Mouse (Mus musculus) heart, adult 18-20 months (tissue): ENCODE data around the gene Rpl29. TPM values are rescaled to one million over a fixed set of nuclear protein-coding genes. Genes with fewer than 3 reads are reported as not detected.

ENCODE experiments used
- DNase-seq, 2 experiments: peaks; one replicate each; pipeline ENCODE4 v3.0.0; 2021 to 2022; ENCODE audit warnings: mixed read lengths in 1 of 2
- total RNA-seq, 2 experiments: library from RNA; stranded (reverse); gene quantifications; 2 replicates each; pipeline ENCODE4 v1.2.3; 2021

The Rpl29 gene
- total RNA-seq, 2 experiments from 2014 or later, result 272 to 273 TPM

DNA sequence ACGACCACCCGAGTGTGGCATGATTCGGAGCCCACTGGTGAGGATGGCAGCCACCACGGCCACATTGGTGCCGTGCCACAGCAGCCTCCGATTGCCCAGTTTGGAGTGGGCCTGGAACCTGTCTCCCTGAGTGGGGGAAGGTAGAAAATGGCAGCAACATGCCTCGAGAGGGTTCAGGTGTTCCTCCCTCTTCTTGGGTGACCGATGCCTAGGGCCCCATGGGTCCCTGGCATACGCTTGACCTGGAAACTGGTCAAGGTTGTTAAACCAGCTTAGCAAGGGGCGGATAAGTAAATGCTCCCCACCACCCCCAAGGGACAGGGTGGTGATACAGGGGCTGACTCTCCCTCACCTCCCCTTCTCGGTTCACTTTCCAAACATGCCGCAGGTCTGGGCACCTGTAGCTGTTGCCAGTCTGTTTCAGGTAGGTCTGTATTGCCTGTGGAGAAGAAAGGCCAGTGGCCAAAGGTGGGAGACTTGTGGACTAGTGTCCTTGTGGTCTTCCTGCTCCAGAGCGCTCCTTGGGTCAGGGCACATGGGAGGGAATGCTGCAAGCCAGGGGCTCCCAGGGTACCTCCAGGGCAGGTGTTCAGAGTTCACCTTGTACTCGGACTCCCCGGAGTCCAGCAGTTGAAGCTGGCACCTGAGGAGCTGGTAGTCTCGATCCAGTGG lies 44.0 kb downstream of the Rpl29 start:
- DNase-seq, result peak; percentile 10 to 19

DNA sequence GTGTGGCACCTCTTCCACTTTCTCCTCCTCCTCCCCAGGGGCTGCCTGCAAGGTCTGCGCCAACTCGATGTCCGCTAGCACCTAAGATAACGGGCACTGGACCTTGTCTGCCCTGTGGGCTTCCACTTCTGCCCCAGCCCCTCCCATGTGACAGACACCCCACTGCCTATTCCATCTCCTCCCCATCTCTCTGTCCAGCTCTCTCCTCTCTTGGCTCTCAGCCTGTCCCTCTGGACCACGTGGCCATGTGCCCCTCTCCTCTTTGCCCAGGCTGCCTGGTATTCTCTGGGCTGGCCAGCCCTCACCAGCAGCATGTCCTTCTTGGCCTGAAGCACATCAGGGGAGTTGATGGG lies 44.5 kb downstream of the Rpl29 start:
- DNase-seq, result peak in 1 of 2 experiments; percentile 18

DNA sequence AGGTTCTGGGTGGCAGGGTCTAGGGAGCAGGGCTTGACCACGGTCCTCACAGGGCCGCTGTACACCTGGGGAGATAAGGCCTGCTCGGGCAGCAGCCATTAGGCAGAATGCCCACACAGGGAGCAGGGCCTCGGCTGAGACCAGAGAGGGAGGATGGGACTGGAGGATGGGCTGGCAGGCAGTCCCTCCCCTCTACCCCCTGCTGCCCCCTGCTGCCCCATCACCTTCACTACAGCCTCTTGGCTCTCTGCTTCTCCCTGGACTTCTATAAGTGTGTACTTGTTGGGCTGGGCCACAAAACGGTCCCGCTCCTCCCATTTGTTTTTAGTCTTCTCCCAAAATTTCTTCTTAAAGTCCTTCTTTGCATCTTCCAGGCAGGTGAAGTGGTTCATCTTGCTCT lies 45.2 kb downstream of the Rpl29 start:
- peak; percentile 77 to 85 for DNase-seq

- DNase-seq, result peak; percentile 57 to 60
Measured at GRCm38 (mm10) chr9:106475046-106475445, 45.8 kb downstream of the Rpl29 start.

DNA sequence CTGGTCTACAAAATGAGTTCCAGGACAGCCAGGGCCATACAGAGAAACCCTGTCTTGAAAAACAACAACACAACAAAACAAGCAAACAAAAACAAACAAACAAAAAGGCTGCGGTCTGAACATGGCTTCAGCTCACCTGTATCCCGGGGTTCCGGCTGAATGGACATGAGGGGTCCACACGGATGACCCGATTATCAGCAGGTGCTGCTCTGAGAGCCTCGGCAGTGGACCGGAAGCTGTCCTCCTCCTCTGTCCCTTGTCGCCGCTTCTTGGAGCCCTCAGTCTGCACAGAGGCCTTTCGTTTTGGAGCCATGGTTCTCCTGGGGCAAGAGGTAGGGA lies 46.4 kb downstream of the Rpl29 start, which contains the start of gene Rrp9:
Gene Rrp9 (plus strand): TSS at position 301 of the 339 bp plus-strand sequence.
- no peak for DNase-seq

DNA sequence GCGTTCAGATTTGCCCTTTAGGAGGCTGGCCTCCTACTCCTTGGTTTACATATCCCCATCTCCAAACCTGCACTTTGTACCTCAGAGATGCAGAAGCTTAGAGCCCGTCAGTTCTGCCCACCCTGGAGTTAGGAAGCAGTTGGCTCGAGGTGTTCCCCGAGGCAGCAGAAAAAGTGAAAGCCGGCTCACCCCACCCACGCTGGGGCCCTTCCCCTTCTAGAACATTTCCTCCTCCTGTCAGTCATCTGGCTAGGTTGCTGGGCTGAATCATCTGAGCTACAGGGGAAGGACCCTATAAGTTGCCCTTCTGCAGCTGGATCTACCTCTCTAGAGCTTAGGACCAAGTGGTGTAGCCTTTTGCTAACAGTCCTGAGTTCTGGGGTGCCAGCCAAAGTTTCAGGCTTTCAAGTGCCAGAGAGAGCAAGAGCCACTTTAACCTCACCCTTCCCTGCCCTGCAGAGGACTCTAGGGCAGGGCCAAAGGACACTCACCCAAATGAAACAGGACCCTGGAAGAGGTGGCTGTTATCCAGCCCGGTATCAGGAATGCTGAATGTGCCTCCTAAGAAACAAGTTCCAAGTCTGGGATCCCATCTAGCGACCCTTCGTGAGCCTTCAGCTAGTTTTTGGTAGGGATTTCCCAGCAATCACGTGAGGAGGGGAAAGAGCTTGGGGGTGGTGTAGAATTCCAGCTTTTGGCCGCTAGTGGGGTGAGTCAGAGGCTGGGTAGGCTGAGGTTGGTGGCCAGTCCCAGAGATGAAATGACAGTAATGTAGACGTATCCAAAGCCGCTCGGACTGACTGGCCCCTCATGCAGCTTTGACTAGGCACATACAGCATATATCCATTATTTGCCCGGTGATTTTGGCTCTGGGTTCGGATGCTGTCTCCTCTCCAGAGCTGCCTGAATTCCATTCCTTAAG lies 47.0 kb downstream of the Rpl29 start:
- peak; percentile 84 to 86 for DNase-seq

- DNase-seq, result peak; percentile 98 to 100
Measured at GRCm38 (mm10) chr9:106476924-106477484, 47.8 kb downstream of the Rpl29 start, which contains the start of gene Parp3. Gene Parp3, minus strand, starts transcription at chr9:106476949.

DNA sequence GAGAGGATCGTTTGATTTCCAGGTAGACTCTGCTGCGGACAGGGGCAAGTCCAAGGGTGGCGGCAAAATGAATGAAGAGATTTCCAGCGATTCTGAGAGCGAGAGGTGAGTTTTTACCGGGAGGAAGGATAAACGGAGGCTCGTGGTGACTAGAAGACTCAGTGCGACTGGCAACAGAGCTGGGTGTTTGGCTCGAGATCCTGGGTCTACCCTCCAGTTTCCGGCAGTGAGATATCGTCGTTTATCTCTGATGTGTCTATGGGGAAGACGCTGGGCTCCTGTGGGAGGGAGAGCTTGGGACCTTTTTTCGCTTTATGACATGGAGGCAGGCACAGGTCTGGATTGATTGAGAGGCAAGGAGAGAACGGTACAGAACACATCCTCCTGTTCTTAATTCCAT lies 48.4 kb downstream of the Rpl29 start:
- DNase-seq, result no peak

DNA sequence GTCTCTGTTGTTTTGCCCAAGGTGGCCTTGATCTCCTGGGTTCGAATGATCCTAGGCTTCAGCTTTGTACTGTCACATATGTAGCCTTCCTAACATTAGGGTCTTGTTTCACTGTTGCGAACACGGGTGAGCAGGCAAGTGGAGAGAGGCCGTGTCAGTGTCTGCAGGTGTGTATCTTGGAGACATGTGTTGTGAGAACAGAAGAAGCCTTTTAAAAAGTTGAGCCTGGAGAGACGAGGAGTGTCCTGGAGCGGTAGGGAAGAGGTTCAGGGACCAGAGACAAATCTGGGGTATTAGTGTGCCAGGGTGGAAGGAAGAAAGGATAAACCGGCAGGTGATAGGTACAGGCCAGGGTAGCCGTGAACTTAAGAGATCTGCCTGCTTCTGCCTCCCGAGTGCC lies 48.8 kb downstream of the Rpl29 start:
- no peak for DNase-seq

DNA sequence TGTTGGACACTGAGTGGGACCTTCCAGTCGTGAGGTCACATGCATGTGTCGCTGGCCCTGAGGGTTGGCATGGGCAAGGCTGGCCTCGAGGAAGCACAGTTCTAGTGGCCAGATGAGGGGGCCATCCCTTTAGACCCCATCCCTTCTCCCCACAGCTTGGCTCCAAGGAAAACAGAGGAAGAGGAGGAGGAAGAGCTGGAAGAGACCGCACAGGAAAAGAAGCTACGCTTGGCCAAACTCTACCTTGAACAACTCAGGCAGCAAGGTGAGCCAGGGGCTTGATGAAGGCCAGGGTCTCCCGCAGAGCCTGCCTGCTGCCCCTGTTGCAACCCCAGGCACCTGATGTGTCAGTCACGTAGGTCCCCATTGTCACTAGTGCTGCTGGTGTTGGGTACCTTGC lies 51.3 kb downstream of the Rpl29 start:
- no peak for DNase-seq

- DNase-seq, result no peak
Measured at GRCm38 (mm10) chr9:106481075-106481474, 51.8 kb downstream of the Rpl29 start.

Other genes with a start within 250 kb of the Rpl29 start
- gene Ppm1m, start 229.7 kb upstream of the Rpl29 start, total RNA-seq, result 10 to 100 TPM; 11.8 to 15.0 TPM
- 100 to 1,000 TPM; 229 to 242 TPM for gene Twf2, start 226.3 kb upstream of the Rpl29 start, total RNA-seq
- 1 to 10 TPM in 1 of 2 experiments, under 1 TPM in 1; 0.45 to 1.3 TPM for gene Tlr9, start 206.9 kb upstream of the Rpl29 start, total RNA-seq
- gene Alas1, start 180.8 kb upstream of the Rpl29 start, total RNA-seq, result 100 to 1,000 TPM; 345 to 482 TPM
- 1 to 10 TPM; 4.0 to 4.2 TPM for gene Poc1a, start 148.4 kb upstream of the Rpl29 start, total RNA-seq
- gene Dusp7, start 60.8 kb upstream of the Rpl29 start, total RNA-seq, result 10 to 100 TPM; 45.5 to 46.2 TPM
- gene Acy1, start 8.9 kb downstream of the Rpl29 start, total RNA-seq, result 10 to 100 TPM; 26.1 to 26.8 TPM
- gene Abhd14b, start 18.0 kb downstream of the Rpl29 start, total RNA-seq, result 1 to 10 TPM; 8.5 to 8.6 TPM
- 10 to 100 TPM; 19.0 to 19.6 TPM for gene Abhd14a, start 18.2 kb downstream of the Rpl29 start, total RNA-seq
- gene Pcbp4, start 23.8 kb downstream of the Rpl29 start, total RNA-seq, result 10 to 100 TPM; 61.1 to 63.2 TPM
- gene Gpr62, start 36.5 kb downstream of the Rpl29 start, total RNA-seq, result not detected
- 10 to 100 TPM; 21.3 to 26.3 TPM for gene Rrp9, start 46.5 kb downstream of the Rpl29 start, total RNA-seq
- 10 to 100 TPM; 33.7 to 38.2 TPM for gene Parp3, start 47.5 kb downstream of the Rpl29 start, total RNA-seq
- gene Iqcf1, start 70.5 kb downstream of the Rpl29 start, total RNA-seq, result not detected
- not detected for gene Iqcf5, start 85.1 kb downstream of the Rpl29 start, total RNA-seq
- gene Iqcf3, start 132.2 kb downstream of the Rpl29 start, total RNA-seq, result not detected
- not detected for gene Iqcf4, start 141.5 kb downstream of the Rpl29 start, total RNA-seq
- gene Iqcf6, start 197.1 kb downstream of the Rpl29 start, total RNA-seq, result not detected
- gene Grm2, start 226.6 kb downstream of the Rpl29 start, total RNA-seq, result not detected